Mouse (Mus musculus) liver, adult 2 months (tissue): ENCODE measurements around the gene Ube2d2b. TPM values are rescaled to one million over a fixed set of nuclear protein-coding genes. Genes with fewer than 3 reads are reported as not detected.

Experiments
- DNase-seq: peaks from one replicate; pipeline ENCODE4 v3.0.0-alpha.2; 2011; ENCODE audit warnings: low read depth, low spot score; ENCODE audit errors: extremely low read depth
- H3K27ac ChIP-seq: fragments of 200-500 bp; replicated peaks from 2 replicates; pipeline ENCODE4 v1.5.1; 2012; ENCODE audit warnings: low read depth, mild to moderate bottlenecking, control low read depth, inconsistent platforms, low read length; ENCODE audit not compliant: insufficient read depth
- H3K27me3 ChIP-seq: fragments of 200-500 bp; 2 replicates; pipeline ENCODE4 v1.6.1; 2012; ENCODE audit warnings: mild to moderate bottlenecking, moderate library complexity, low read length, inconsistent platforms; ENCODE audit not compliant: control insufficient read depth, insufficient read depth
- H3K36me3 ChIP-seq: fragments of 200-500 bp; 2 replicates; pipeline ENCODE4 v1.6.1; 2012; ENCODE audit warnings: low read length, inconsistent platforms; ENCODE audit not compliant: control insufficient read depth, insufficient read depth
- H3K4me1 ChIP-seq: fragments of 200-500 bp; 2 replicates; pipeline ENCODE4 v1.6.1; 2011; ENCODE audit warnings: low read length; ENCODE audit not compliant: control insufficient read depth, insufficient read depth
- H3K4me3 ChIP-seq: fragments of 200-500 bp; 2 replicates; pipeline ENCODE4 v1.5.1; 2011; ENCODE audit warnings: low read depth, mild to moderate bottlenecking, control low read depth, low read length, moderate library complexity; ENCODE audit not compliant: insufficient read depth
- H3K79me2 ChIP-seq: fragments of 200-500 bp; 2 replicates; pipeline ENCODE4 v1.6.1; 2012; ENCODE audit warnings: inconsistent platforms, mild to moderate bottlenecking, low read length, moderate library complexity; ENCODE audit not compliant: control insufficient read depth, insufficient read depth
- H3K9ac ChIP-seq: fragments of 200-500 bp; 2 replicates; pipeline ENCODE4 v1.6.1; 2012; ENCODE audit warnings: low read depth, mild to moderate bottlenecking, control low read depth, inconsistent platforms, low read length
- CTCF ChIP-seq: fragments of 200-500 bp; IDR thresholded peaks from 2 replicates; pipeline ENCODE4 v1.5.1; 2011; ENCODE audit warnings: low read depth, low read length, control low read depth
- POLR2A ChIP-seq: fragments of 200-500 bp; IDR thresholded peaks from 2 replicates; pipeline ENCODE4 v1.6.1; 2011; ENCODE audit warnings: low read length, control low read depth; ENCODE audit not compliant: insufficient read depth; ENCODE audit errors: extremely low read depth
- WGBS: fragments of 180-500 bp; shearing (Covaris S2); methylation state at CpG from one replicate; pipeline ENCODE4 v1.1.7; 2018; 5-methylcytosine and 5-hydroxymethylcytosine counted together
- polyA plus RNA-seq: library from polyadenylated mRNA; depleted of rRNA; stranded (reverse); fragments of >200 nt; gene quantifications from 2 replicates; pipeline ENCODE4 v1.2.3, GENCODE M21; 2012
- total RNA-seq: library from RNA; depleted of rRNA; stranded (reverse); fragments of >200 nt; gene quantifications from 2 replicates; pipeline ENCODE4 v1.2.3, GENCODE M21; 2014

Ube2d2b gene
- total and polyA plus RNA-seq, 2 experiments = not detected

DNA sequence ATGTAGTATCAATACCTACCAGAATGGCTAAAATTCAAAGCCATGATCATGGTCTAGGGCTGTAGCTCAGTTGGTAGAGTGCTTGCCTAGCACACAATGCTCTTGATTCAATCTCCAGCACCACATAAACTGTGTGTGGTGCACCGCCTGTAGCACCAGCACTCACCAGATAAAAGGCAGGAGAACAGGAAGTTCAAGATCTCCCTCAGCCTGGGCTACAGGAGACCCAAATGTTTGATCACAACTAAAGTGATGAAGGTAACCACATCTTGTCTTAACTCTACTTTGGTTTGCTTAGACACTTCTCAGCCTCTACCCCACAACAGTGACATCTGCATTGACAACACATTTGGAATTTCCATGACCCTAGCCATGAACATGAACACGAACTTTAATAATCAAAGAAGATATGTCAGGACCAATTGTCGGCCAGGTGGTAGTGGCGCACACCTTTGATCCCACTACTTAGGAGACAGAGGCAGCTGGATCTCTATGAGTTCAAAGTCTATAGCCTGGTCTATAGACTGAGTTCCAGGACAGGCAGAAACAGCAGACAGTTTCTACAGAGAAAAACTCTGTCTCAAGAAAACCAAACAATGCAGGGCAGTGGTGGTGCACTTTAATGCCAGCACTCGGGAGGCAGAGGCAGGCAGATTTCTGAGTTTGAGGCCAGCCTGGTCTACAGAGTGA lies 10.8 kb downstream of the Ube2d2b start:
- no peak for DNase-seq

DNA sequence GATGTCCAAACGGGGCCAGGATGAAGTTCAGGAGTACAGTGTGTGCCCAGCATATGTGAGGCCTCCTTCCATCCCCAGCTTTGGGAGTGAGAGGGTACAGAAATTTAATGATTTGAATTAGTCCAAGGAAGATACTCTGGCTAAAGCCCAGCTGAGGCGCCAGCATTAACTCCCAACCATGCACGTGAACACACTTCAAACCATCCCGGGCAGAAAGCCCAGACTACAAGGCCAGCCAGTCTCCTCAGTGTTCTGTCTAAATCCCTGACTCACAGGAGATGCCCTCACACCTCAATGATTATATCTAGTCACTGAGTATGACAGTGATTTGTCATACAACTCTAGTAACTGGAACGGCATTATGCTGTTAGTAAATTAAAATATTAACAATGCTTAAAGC lies 17.4 kb downstream of the Ube2d2b start:
- peaks cover 5% of the 10 kb centered on the region; the same call in 1 of the 2 replicates for H3K36me3 ChIP-seq
- TF ChIP-seq POLR2A = no peak
- TF ChIP-seq CTCF = no peak
- no peak overlapping the region for H3K9ac ChIP-seq
- 45% methylated on average over 5 of the region's 5 CpGs for WGBS
- H3K27me3 ChIP-seq = no peaks in the 10 kb centered on the region
- DNase-seq = peak; percentile 76
- no peak overlapping the region for H3K27ac ChIP-seq
- H3K4me3 ChIP-seq = no peak overlapping the region
- peaks cover 31% of the 10 kb centered on the region for H3K79me2 ChIP-seq
- peaks cover 16% of the 10 kb centered on the region; the same call in 1 of the 2 replicates for H3K4me1 ChIP-seq

More for the DNA sequence above, 10.8 kb downstream of the Ube2d2b start:
- H3K36me3 ChIP-seq = peaks cover 8% of the 10 kb centered on the region
- peaks cover 17% of the 10 kb centered on the region for H3K79me2 ChIP-seq
- no peak overlapping the region for H3K4me3 ChIP-seq
- H3K9ac ChIP-seq = no peak overlapping the region
- whole genome bisulfite sequencing = 68% methylated on average over 5 of the region's 5 CpGs
- peaks cover 18% of the 10 kb centered on the region for H3K4me1 ChIP-seq
- H3K27ac ChIP-seq = peak overlapping the region; percentile 12; the same call in 1 of the 2 replicates
- TF ChIP-seq POLR2A = no peak
- no peak for TF ChIP-seq CTCF
- H3K27me3 ChIP-seq = no peaks in the 10 kb centered on the region

DNA sequence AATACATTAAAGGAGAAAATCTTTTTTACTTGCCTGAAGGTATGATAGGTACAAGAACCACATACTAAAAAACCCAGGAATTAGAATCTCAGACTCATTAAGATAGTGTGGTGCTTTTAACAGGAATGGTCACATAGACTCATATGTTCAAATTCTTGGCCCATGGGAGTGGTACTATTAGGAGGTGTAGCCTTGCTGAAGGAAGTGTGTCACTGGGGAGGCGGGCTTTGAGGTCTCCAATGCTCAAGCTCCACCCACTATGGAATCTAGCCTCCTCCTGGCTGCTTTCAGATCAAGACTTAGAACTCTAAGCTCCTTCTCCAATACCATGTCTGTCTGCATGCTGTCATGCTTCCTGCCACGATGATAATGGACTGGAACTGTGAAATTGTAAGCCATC lies 17.9 kb downstream of the Ube2d2b start:
- no peak for TF ChIP-seq CTCF
- no peak for TF ChIP-seq POLR2A
- WGBS = 85% methylated on average over 2 of the region's 2 CpGs
- peaks cover 5% of the 10 kb centered on the region; the same call in 1 of the 2 replicates for H3K36me3 ChIP-seq
- H3K79me2 ChIP-seq = peaks cover 30% of the 10 kb centered on the region
- no peak overlapping the region for H3K27ac ChIP-seq
- no peak overlapping the region for H3K9ac ChIP-seq
- no peak overlapping the region for H3K4me3 ChIP-seq
- DNase-seq = no peak
- H3K4me1 ChIP-seq = peaks cover 17% of the 10 kb centered on the region; the same call in 1 of the 2 replicates
- no peaks in the 10 kb centered on the region for H3K27me3 ChIP-seq

DNA sequence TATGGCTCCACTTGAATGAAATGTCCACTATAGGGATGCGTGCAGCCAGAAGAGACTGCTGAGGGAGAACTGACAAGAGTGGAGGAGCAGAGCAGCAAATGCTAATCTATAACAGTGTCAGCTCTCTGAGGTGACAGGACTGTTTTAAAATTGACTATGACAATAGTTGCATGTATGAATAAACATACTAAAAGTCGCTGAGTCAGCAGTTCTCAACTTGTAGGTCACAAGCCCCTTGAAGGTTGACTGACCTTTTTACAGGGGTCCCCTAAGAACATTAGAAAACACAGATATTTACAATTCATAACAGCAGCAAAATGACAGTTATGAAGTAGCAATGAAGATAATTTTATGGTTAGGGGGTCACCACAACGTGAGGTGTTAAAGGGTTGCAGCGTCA lies 19.1 kb downstream of the Ube2d2b start:
- Histone ChIP-seq H3K9ac (no peak overlapping the region), H3K27me3 (no peaks in the 10 kb centered on the region), H3K27ac (no peak overlapping the region), H3K4me1 (peaks cover 19% of the 10 kb centered on the region; the same call in 1 of the 2 replicates), H3K36me3 (peaks cover 5% of the 10 kb centered on the region; the same call in 1 of the 2 replicates), H3K79me2 (peaks cover 36% of the 10 kb centered on the region), H3K4me3 (no peak overlapping the region)
- 88% methylated on average over 4 of the region's 4 CpGs for WGBS
- DNase-seq = no peak
- TF ChIP-seq CTCF (no peak), POLR2A (no peak)

DNA sequence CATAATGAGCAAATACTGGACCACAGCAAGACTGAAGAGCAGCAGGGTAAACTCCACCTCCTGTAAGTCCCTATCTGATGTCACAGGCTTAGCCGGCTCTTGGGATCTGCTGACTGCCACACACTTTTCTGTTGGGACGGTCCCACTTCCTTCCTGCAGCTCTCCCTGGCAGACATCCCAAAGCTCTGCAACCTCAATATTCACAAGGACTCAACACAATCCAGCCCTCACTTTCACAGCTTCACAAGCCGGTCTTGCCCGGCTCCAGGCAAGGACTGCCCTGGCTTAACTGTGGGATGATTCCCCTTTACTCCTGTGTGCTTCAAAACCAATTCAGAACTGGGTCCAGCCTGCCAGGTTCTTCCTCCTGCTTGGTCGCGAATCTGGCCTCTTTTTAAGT lies 23.9 kb downstream of the Ube2d2b start:
- H3K4me1 ChIP-seq = peaks cover 20% of the 10 kb centered on the region; the same call in 1 of the 2 replicates
- 19% methylated on average over 6 of the region's 6 CpGs for WGBS
- DNase-seq = no peak
- TF ChIP-seq POLR2A (no peak), CTCF (no peak)
- H3K27me3 ChIP-seq = no peaks in the 10 kb centered on the region
- H3K79me2 ChIP-seq = peaks cover 33% of the 10 kb centered on the region
- H3K36me3 ChIP-seq = peaks cover 5% of the 10 kb centered on the region; the same call in 1 of the 2 replicates
- H3K27ac ChIP-seq = no peak overlapping the region
- H3K9ac ChIP-seq = no peak overlapping the region
- no peak overlapping the region for H3K4me3 ChIP-seq

DNA sequence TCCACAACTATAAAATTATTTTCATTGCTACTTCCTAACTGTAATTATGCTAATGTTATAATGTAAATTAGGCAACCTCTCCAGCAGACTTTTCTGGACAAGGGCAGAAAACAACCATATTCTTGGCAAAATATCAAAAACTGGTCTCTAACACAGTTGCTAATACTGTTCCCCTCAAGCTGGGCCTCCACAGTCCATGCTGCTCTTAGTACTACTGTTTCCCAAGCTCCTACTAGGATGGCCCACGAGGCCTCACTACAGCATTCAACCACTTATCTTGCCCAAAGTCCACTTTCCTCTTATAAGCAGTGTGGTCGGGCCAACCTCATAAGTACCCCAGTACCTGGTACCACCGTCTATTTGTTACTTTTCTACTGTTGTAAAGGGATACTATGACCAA lies 24.7 kb downstream of the Ube2d2b start:
- no peaks in the 10 kb centered on the region for H3K27me3 ChIP-seq
- H3K9ac ChIP-seq = no peak overlapping the region
- TF ChIP-seq CTCF (no peak), POLR2A (no peak)
- peaks cover 5% of the 10 kb centered on the region; the same call in 1 of the 2 replicates for H3K36me3 ChIP-seq
- WGBS = 39% methylated on average over 3 of the region's 3 CpGs
- no peak overlapping the region for H3K27ac ChIP-seq
- peaks cover 19% of the 10 kb centered on the region; the same call in 1 of the 2 replicates for H3K4me1 ChIP-seq
- H3K79me2 ChIP-seq = peaks cover 31% of the 10 kb centered on the region
- no peak for DNase-seq
- H3K4me3 ChIP-seq = no peak overlapping the region
